Mouse (Mus musculus): ENCODE data around the gene Snapc4. TPM values are rescaled to one million over a fixed set of nuclear protein-coding genes. Genes with fewer than 3 reads are reported as not detected.

Snapc4 gene
- 51.4 and 54.3 TPM in 2 replicates for polyA plus RNA-seq (2011; ENCODE audit: insufficient read depth, insufficient read length, low read depth, missing spikeins)

DNA sequence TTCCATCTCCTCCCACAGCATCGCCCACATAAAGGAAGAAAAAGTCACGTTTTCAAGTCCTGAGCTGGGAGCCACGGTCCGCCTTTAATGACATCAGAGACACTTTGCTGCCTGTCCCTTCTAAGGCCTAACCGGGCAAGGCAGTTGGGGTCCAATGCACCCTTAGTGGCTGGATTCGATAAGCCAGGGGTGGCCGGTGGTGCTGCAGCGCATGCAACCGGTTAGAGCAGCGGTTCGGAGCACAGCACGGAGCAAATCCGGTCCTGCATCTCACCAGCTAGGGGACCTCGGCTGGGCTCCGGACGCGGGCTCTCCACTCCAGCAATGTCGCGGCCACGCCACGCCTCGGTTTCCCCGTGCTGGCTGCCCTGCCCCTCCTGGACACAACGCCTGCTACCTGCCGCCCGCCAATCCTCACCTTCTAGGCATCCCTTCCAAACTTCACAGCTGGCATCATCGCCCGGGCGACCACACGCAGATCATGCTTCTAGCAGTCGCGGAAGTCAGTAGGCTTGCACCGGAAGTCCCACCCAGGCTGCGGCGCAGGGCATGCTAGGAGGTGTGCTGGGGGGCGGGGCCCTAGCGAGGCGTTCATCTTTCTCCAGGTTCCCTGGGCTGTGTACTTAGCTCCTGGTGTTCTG lies at the start of gene Snapc4:
TSS of gene Snapc4 (minus strand) at position 523 of the 641 bp plus-strand sequence.
- TF ChIP-seq EP300 (IDR thresholded peaks at IDR 0.05; ENCODE audit: insufficient read depth, low read depth, low read length) (no peak), POLR2A (IDR thresholded peaks at IDR 0.05; ENCODE audit: insufficient read depth, low read length) (peak; percentile 64)
- H3K27ac ChIP-seq (ENCODE audit: insufficient read depth, low read length), result no peak within 1 kb of the TSS
- no peaks in the 10 kb centered on the region for H3K9me3 ChIP-seq (replicated peaks; ENCODE audit: control insufficient read depth, insufficient read depth, low read length, poor library complexity, severe bottlenecking)
- no peaks in the 10 kb centered on the region for H3K27me3 ChIP-seq (ENCODE audit: control insufficient read depth, insufficient read depth, low read length, poor library complexity, severe bottlenecking)
- H3K4me3 ChIP-seq (ENCODE audit: low read depth, low read length), result peak within 1 kb of the TSS; percentile 97
- H3K4me1 ChIP-seq (ENCODE audit: control insufficient read depth, insufficient read depth, low read length), result no peaks in the 10 kb centered on the region
- H3K9ac ChIP-seq (ENCODE audit: low read depth, poor library complexity, severe bottlenecking), result peak within 1 kb of the TSS; percentile 71
- H3K36me3 ChIP-seq (ENCODE audit: control insufficient read depth, insufficient read depth, low read length, poor library complexity, severe bottlenecking), result peaks cover 36% of the 10 kb centered on the region

- Histone ChIP-seq H3K4me1 (ENCODE audit: control insufficient read depth, insufficient read depth, low read length) (no peaks in the 10 kb centered on the region), H3K27me3 (ENCODE audit: control insufficient read depth, insufficient read depth, low read length, poor library complexity, severe bottlenecking) (no peaks in the 10 kb centered on the region), H3K9me3 (replicated peaks; ENCODE audit: control insufficient read depth, insufficient read depth, low read length, poor library complexity, severe bottlenecking) (no peaks in the 10 kb centered on the region), H3K36me3 (ENCODE audit: control insufficient read depth, insufficient read depth, low read length, poor library complexity, severe bottlenecking) (peaks cover 76% of the 10 kb centered on the region), H3K27ac (ENCODE audit: insufficient read depth, low read length) (no peak overlapping the region), H3K9ac (ENCODE audit: low read depth, poor library complexity, severe bottlenecking) (no peak overlapping the region), H3K4me3 (ENCODE audit: low read depth, low read length) (no peak overlapping the region)
- TF ChIP-seq EP300 (IDR thresholded peaks at IDR 0.05; ENCODE audit: insufficient read depth, low read depth, low read length), result no peak
- no peak for TF ChIP-seq CTCF (IDR thresholded peaks at IDR 0.05; ENCODE audit: low read depth, low read length)
- no peak for TF ChIP-seq POLR2A (IDR thresholded peaks at IDR 0.05; ENCODE audit: insufficient read depth, low read length)
Measured at GRCm38 (mm10) chr2:26429851-26430250, 49.4 kb upstream of the Snapc4 start.

DNA sequence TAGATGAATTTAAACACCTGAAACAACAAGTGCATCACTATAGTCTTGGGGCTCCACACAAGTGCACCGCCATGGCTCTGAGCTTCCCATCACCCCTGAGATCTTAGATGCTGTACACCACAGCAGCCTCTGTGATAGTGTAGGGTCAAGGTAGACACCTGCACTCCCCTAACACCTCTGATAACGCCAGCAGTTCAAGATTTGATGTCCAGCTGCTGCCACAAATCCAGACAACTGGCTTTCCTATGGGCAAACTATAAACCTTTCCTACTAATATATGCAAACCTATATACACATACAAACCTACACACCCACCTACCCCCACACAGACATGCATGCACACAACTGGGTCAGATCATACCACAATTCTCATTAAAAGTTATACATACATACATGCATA lies 44.1 kb upstream of the Snapc4 start:
- TF ChIP-seq POLR2A (IDR thresholded peaks at IDR 0.05; ENCODE audit: insufficient read depth, low read length), result no peak
- Histone ChIP-seq H3K4me3 (ENCODE audit: low read depth, low read length) (no peak overlapping the region), H3K27me3 (ENCODE audit: control insufficient read depth, insufficient read depth, low read length, poor library complexity, severe bottlenecking) (no peaks in the 10 kb centered on the region), H3K27ac (ENCODE audit: insufficient read depth, low read length) (no peak overlapping the region), H3K36me3 (ENCODE audit: control insufficient read depth, insufficient read depth, low read length, poor library complexity, severe bottlenecking) (peaks cover 66% of the 10 kb centered on the region), H3K9me3 (replicated peaks; ENCODE audit: control insufficient read depth, insufficient read depth, low read length, poor library complexity, severe bottlenecking) (no peaks in the 10 kb centered on the region), H3K9ac (ENCODE audit: low read depth, poor library complexity, severe bottlenecking) (no peak overlapping the region), H3K4me1 (ENCODE audit: control insufficient read depth, insufficient read depth, low read length) (no peaks in the 10 kb centered on the region)

DNA sequence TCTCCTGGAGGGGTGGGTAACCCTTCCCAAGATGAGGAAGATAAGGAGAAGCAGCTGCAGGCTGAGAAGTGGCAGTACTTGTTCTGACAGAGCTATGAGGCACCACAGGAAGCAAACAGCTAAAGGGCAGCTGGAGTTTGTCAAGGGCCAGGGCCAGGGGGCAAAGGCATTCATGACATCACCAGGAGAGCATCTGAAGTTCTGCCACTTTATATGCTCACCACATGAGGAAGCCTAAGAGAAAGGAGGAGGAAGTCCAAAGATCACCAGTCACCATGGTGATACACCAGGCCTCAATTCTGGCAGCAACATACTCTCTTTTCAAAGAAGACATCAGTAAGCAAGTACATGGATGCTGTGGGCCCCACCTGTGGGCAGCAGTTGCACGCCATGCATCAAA lies 42.6 kb upstream of the Snapc4 start:
- no peak overlapping the region for H3K4me3 ChIP-seq (ENCODE audit: low read depth, low read length)
- H3K9ac ChIP-seq (ENCODE audit: low read depth, poor library complexity, severe bottlenecking), result no peak overlapping the region
- no peaks in the 10 kb centered on the region for H3K27me3 ChIP-seq (ENCODE audit: control insufficient read depth, insufficient read depth, low read length, poor library complexity, severe bottlenecking)
- TF ChIP-seq EP300 (IDR thresholded peaks at IDR 0.05; ENCODE audit: insufficient read depth, low read depth, low read length), result no peak
- no peak for TF ChIP-seq POLR2A (IDR thresholded peaks at IDR 0.05; ENCODE audit: insufficient read depth, low read length)
- TF ChIP-seq CTCF (IDR thresholded peaks at IDR 0.05; ENCODE audit: low read depth, low read length), result no peak
- H3K36me3 ChIP-seq (ENCODE audit: control insufficient read depth, insufficient read depth, low read length, poor library complexity, severe bottlenecking), result peaks cover 62% of the 10 kb centered on the region
- no peak overlapping the region for H3K27ac ChIP-seq (ENCODE audit: insufficient read depth, low read length)
- H3K9me3 ChIP-seq (replicated peaks; ENCODE audit: control insufficient read depth, insufficient read depth, low read length, poor library complexity, severe bottlenecking), result no peaks in the 10 kb centered on the region
- H3K4me1 ChIP-seq (ENCODE audit: control insufficient read depth, insufficient read depth, low read length), result no peaks in the 10 kb centered on the region

DNA sequence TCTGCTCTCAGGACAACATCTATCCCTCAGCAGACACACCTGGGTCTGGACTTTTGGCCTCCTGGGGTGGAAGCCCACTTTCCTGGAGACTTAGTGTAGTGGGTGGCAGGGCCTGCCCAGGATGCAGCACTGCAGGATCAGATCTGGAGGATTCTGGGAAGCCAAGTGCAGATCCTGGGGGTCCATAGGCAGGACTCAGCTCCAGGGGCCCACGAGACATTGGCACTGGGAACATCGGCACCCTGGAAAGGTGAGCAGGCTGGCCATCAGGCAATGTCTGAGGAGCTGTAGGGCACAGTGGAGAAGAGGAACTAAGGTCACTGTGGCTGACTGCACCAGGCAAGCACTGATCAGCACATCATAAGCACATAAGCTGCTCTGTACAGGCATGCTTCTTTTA lies 41.5 kb upstream of the Snapc4 start:
- TF ChIP-seq CTCF (IDR thresholded peaks at IDR 0.05; ENCODE audit: low read depth, low read length), result no peak
- TF ChIP-seq EP300 (IDR thresholded peaks at IDR 0.05; ENCODE audit: insufficient read depth, low read depth, low read length), result no peak
- no peak overlapping the region for H3K9ac ChIP-seq (ENCODE audit: low read depth, poor library complexity, severe bottlenecking)
- no peak overlapping the region for H3K27ac ChIP-seq (ENCODE audit: insufficient read depth, low read length)
- no peaks in the 10 kb centered on the region for H3K27me3 ChIP-seq (ENCODE audit: control insufficient read depth, insufficient read depth, low read length, poor library complexity, severe bottlenecking)
- no peak overlapping the region for H3K4me3 ChIP-seq (ENCODE audit: low read depth, low read length)
- H3K4me1 ChIP-seq (ENCODE audit: control insufficient read depth, insufficient read depth, low read length), result no peaks in the 10 kb centered on the region
- no peaks in the 10 kb centered on the region for H3K9me3 ChIP-seq (replicated peaks; ENCODE audit: control insufficient read depth, insufficient read depth, low read length, poor library complexity, severe bottlenecking)
- H3K36me3 ChIP-seq (ENCODE audit: control insufficient read depth, insufficient read depth, low read length, poor library complexity, severe bottlenecking), result peaks cover 64% of the 10 kb centered on the region

GRCm38 (mm10) chr2:26418120-26418519 lies 37.7 kb upstream of the Snapc4 start:
- Histone ChIP-seq H3K4me3 (ENCODE audit: low read depth, low read length) (no peak overlapping the region), H3K9ac (ENCODE audit: low read depth, poor library complexity, severe bottlenecking) (no peak overlapping the region), H3K36me3 (ENCODE audit: control insufficient read depth, insufficient read depth, low read length, poor library complexity, severe bottlenecking) (peaks cover 59% of the 10 kb centered on the region), H3K27ac (ENCODE audit: insufficient read depth, low read length) (no peak overlapping the region), H3K9me3 (replicated peaks; ENCODE audit: control insufficient read depth, insufficient read depth, low read length, poor library complexity, severe bottlenecking) (no peaks in the 10 kb centered on the region), H3K4me1 (ENCODE audit: control insufficient read depth, insufficient read depth, low read length) (no peaks in the 10 kb centered on the region), H3K27me3 (ENCODE audit: control insufficient read depth, insufficient read depth, low read length, poor library complexity, severe bottlenecking) (no peaks in the 10 kb centered on the region)
- TF ChIP-seq EP300 (IDR thresholded peaks at IDR 0.05; ENCODE audit: insufficient read depth, low read depth, low read length) (no peak), POLR2A (IDR thresholded peaks at IDR 0.05; ENCODE audit: insufficient read depth, low read length) (no peak), CTCF (IDR thresholded peaks at IDR 0.05; ENCODE audit: low read depth, low read length) (no peak)
